Mouse (Mus musculus) kidney, postnatal 25 days (tissue): ENCODE results near the gene Rac1.
A peak's percentile ranks its signal among the peaks of the same experiment; 100 is the strongest.
"Not testable (repeated sequence)": the region's sequence is repeated elsewhere in the genome, so short reads cannot be mapped to it uniquely, and the experiment has no call there.

Experiments used
- DNase-seq, 2 experiments: peaks; one replicate each; pipeline ENCODE4 v3.0.0; 2021; ENCODE audit warnings: mixed read lengths in 2 of 2

Rac1 gene

GRCm38 (mm10) chr5:143525454-143526225 lies 2.2 kb downstream of the Rac1 start:
- peak in 1 of 2 experiments; percentile 16 for DNase-seq

GRCm38 (mm10) chr5:143522882-143523281 lies 5.0 kb downstream of the Rac1 start:
- DNase-seq, result no peak

- DNase-seq, result peak; percentile 39 to 75
Measured at GRCm38 (mm10) chr5:143520415-143520814, 7.4 kb downstream of the Rac1 start.

GRCm38 (mm10) chr5:143518045-143518591 lies 9.7 kb downstream of the Rac1 start:
- DNase-seq, result no peak

- DNase-seq, result peak; percentile 16 to 48
Measured at GRCm38 (mm10) chr5:143517436-143517835, 10.4 kb downstream of the Rac1 start.

GRCm38 (mm10) chr5:143517005-143517404 lies 10.8 kb downstream of the Rac1 start:
- DNase-seq, result no peak

GRCm38 (mm10) chr5:143514878-143515277 lies 13.0 kb downstream of the Rac1 start:
- no peak for DNase-seq

- no peak for DNase-seq
Measured at GRCm38 (mm10) chr5:143512305-143512704, 15.5 kb downstream of the Rac1 start.

GRCm38 (mm10) chr5:143511577-143511976 lies 16.3 kb downstream of the Rac1 start:
- DNase-seq, result peak in 1 of 2 experiments; percentile 10

GRCm38 (mm10) chr5:143509737-143510136 lies 18.1 kb downstream of the Rac1 start:
- peak in 1 of 2 experiments; percentile 45 for DNase-seq

GRCm38 (mm10) chr5:143509294-143509693 lies 18.5 kb downstream of the Rac1 start:
- DNase-seq, result no peak

- DNase-seq, result no peak
Measured at GRCm38 (mm10) chr5:143505545-143505944, 22.3 kb downstream of the Rac1 start.

- no peak for DNase-seq
Measured at GRCm38 (mm10) chr5:143505056-143505455, 22.8 kb downstream of the Rac1 start.

- DNase-seq, result peak in 1 of 2 experiments; percentile 21
Measured at GRCm38 (mm10) chr5:143504453-143504852, 23.4 kb downstream of the Rac1 start.

- no peak for DNase-seq
Measured at GRCm38 (mm10) chr5:143503740-143504139, 24.1 kb downstream of the Rac1 start.

GRCm38 (mm10) chr5:143502899-143503557 lies 24.8 kb downstream of the Rac1 start:
- DNase-seq, result peak; percentile 45 to 80

GRCm38 (mm10) chr5:143501649-143502048 lies 26.2 kb downstream of the Rac1 start:
- DNase-seq, result no peak

- no peak for DNase-seq
Measured at GRCm38 (mm10) chr5:143501140-143501539, 26.7 kb downstream of the Rac1 start.

- DNase-seq, result not testable (repeated sequence)
Measured at GRCm38 (mm10) chr5:143500711-143501110, 27.1 kb downstream of the Rac1 start.

GRCm38 (mm10) chr5:143499686-143500085 lies 28.1 kb downstream of the Rac1 start:
- no peak for DNase-seq

- DNase-seq, result no peak
Measured at GRCm38 (mm10) chr5:143499197-143499596, 28.6 kb downstream of the Rac1 start.

GRCm38 (mm10) chr5:143497451-143497850 lies 30.4 kb downstream of the Rac1 start:
- no peak for DNase-seq

- no peak for DNase-seq
Measured at GRCm38 (mm10) chr5:143495708-143496107, 32.1 kb downstream of the Rac1 start.

- DNase-seq, result no peak
Measured at GRCm38 (mm10) chr5:143493163-143493562, 34.7 kb downstream of the Rac1 start.
